Mouse (Mus musculus) CH12.LX (cell line): ENCODE data around the gene Cks2. TPM values are rescaled to one million over a fixed set of nuclear protein-coding genes. Genes with fewer than 3 reads are reported as not detected.

Experiments
- DNase-seq: peaks from one replicate; pipeline ENCODE4 v3.0.0-alpha.2; 2013; ENCODE audit errors: extremely low read depth
- H3K27ac ChIP-seq: 2 replicates; pipeline ENCODE4 v1.5.1; 2012; ENCODE audit warnings: low read depth, mild to moderate bottlenecking, control low read depth, moderate library complexity; ENCODE audit not compliant: insufficient read depth
- H3K27me3 ChIP-seq: replicated peaks from 2 replicates; pipeline ENCODE3; 2012; ENCODE audit warnings: inconsistent platforms
- H3K36me3 ChIP-seq, 2 experiments: replicated peaks in 1 of 2; 2 replicates each; pipeline versions ENCODE3 to v1.6.1; 2012; ENCODE audit warnings: inconsistent platforms in 1 of 2, low read length in 1 of 2, mild to moderate bottlenecking in 1 of 2, mixed read lengths in 1 of 2, moderate library complexity in 1 of 2; ENCODE audit not compliant: control insufficient read depth in 1 of 2, insufficient read depth in 1 of 2
- H3K4me1 ChIP-seq, 2 experiments: 2 replicates each; pipeline ENCODE4 v1.6.1; 2012; ENCODE audit warnings: inconsistent platforms in 1 of 2, moderate library complexity in 1 of 2; ENCODE audit not compliant: insufficient read depth in 2 of 2, control insufficient read depth in 1 of 2
- H3K4me2 ChIP-seq: 2 replicates; pipeline ENCODE4 v1.6.1; 2012; ENCODE audit warnings: low read depth, mild to moderate bottlenecking, control low read depth; ENCODE audit not compliant: poor library complexity, insufficient read depth, severe bottlenecking
- H3K4me3 ChIP-seq, 3 experiments: fragments of 150-350 bp in 1 of 3; sonication (generic) in 1 of 3; replicated peaks in 1 of 3; 2 replicates each; pipeline versions ENCODE3 to v1.5.1; 2011 to 2012; ENCODE audit warnings: low read depth in 2 of 3, low read length in 2 of 3, mild to moderate bottlenecking in 2 of 3, moderate library complexity in 2 of 3, control low read depth in 1 of 3, improper control_type of control experiment in 1 of 3, inconsistent platforms in 1 of 3, mixed read lengths in 1 of 3; ENCODE audit not compliant: poor library complexity in 1 of 3
- H3K79me2 ChIP-seq: replicated peaks from 2 replicates; pipeline ENCODE4 v1.6.1; 2012; ENCODE audit warnings: mild to moderate bottlenecking, moderate library complexity; ENCODE audit not compliant: control insufficient read depth, poor library complexity, insufficient read depth, severe bottlenecking; ENCODE audit errors: extremely low read depth
- H3K9ac ChIP-seq: 2 replicates; pipeline ENCODE4 v1.6.1; 2012; ENCODE audit warnings: low read depth, mild to moderate bottlenecking, control low read depth, moderate library complexity; ENCODE audit not compliant: insufficient read depth
- H3K9me3 ChIP-seq: replicated peaks from 2 replicates; pipeline ENCODE3; 2012; ENCODE audit warnings: low read length, inconsistent platforms, mixed read lengths
- BHLHE40 ChIP-seq: IDR thresholded peaks from 2 replicates; pipeline ENCODE4 v1.6.1; 2011; ENCODE audit warnings: mild to moderate bottlenecking, low read depth, low read length, improper control_type of control experiment
- CHD1 ChIP-seq: IDR thresholded peaks from 2 replicates; pipeline ENCODE4 v1.6.1; 2012; ENCODE audit warnings: low read depth, low read length, improper control_type of control experiment, inconsistent platforms
- CHD2 ChIP-seq: IDR thresholded peaks from 2 replicates; pipeline ENCODE4 v1.6.1; 2011; ENCODE audit warnings: low read length, improper control_type of control experiment
- CTCF ChIP-seq, 2 experiments: IDR thresholded peaks in 1 of 2; conservative IDR thresholded peaks in 1 of 2; 2 replicates each; pipeline ENCODE4 v1.5.1; 2011 to 2012; ENCODE audit warnings: low read depth in 2 of 2, low read length in 2 of 2, improper control_type of control experiment in 1 of 2, inconsistent platforms in 1 of 2, mild to moderate bottlenecking in 1 of 2, moderate library complexity in 1 of 2
- E2F4 ChIP-seq: IDR thresholded peaks from 2 replicates; pipeline ENCODE4 v1.6.1; 2011; ENCODE audit warnings: low read depth, low read length, improper control_type of control experiment; ENCODE audit not compliant: insufficient replicate concordance
- ELF1 ChIP-seq: IDR thresholded peaks from 2 replicates; pipeline ENCODE4 v1.6.1; 2014; ENCODE audit warnings: low read depth, mild to moderate bottlenecking, inconsistent platforms, low read length, improper control_type of control experiment
- ETS1 ChIP-seq: conservative IDR thresholded peaks from 2 replicates; pipeline ENCODE4 v1.6.1; 2012; ENCODE audit warnings: low read depth, mild to moderate bottlenecking, inconsistent platforms, low read length, improper control_type of control experiment, moderate library complexity
- GABPA ChIP-seq: IDR thresholded peaks from 2 replicates; pipeline ENCODE4 v1.6.1; 2012; ENCODE audit warnings: low read depth, low read length, improper control_type of control experiment, inconsistent platforms; ENCODE audit not compliant: insufficient replicate concordance
- JUN ChIP-seq: IDR thresholded peaks from 2 replicates; pipeline ENCODE4 v1.6.1; 2011; ENCODE audit warnings: low read depth, mild to moderate bottlenecking, low read length, improper control_type of control experiment, moderate library complexity; ENCODE audit not compliant: insufficient read depth
- KAT2A ChIP-seq: IDR thresholded peaks from 2 replicates; pipeline ENCODE4 v1.6.1; 2012; ENCODE audit warnings: low read length, improper control_type of control experiment, inconsistent platforms; ENCODE audit not compliant: insufficient replicate concordance
- MAX ChIP-seq: IDR thresholded peaks from 2 replicates; pipeline ENCODE4 v1.6.1; 2011; ENCODE audit warnings: low read length, improper control_type of control experiment
- MAZ ChIP-seq: IDR thresholded peaks from 2 replicates; pipeline ENCODE4 v1.6.1; 2012; ENCODE audit warnings: low read depth, mild to moderate bottlenecking, inconsistent platforms, low read length, improper control_type of control experiment, moderate library complexity
- MEF2A ChIP-seq: IDR thresholded peaks from 2 replicates; pipeline ENCODE4 v1.6.1; 2014; ENCODE audit warnings: low read depth, mild to moderate bottlenecking, inconsistent platforms, low read length, improper control_type of control experiment, borderline replicate concordance
- NRF1 ChIP-seq: IDR thresholded peaks from 2 replicates; pipeline ENCODE4 v1.6.1; 2014; ENCODE audit warnings: low read depth, mild to moderate bottlenecking, inconsistent platforms, low read length, improper control_type of control experiment, moderate library complexity
- POLR2A ChIP-seq: IDR thresholded peaks from 2 replicates; pipeline ENCODE4 v1.6.1; 2011; ENCODE audit warnings: low read depth, mild to moderate bottlenecking, improper control_type of control experiment, low read length
- POLR2AphosphoS2 ChIP-seq: IDR thresholded peaks from 2 replicates; pipeline ENCODE4 v1.6.1; 2011; ENCODE audit warnings: low read depth, low read length, improper control_type of control experiment
- RAD21 ChIP-seq: IDR thresholded peaks from 2 replicates; pipeline ENCODE4 v1.6.1; 2011; ENCODE audit warnings: low read depth, mild to moderate bottlenecking, low read length, improper control_type of control experiment, moderate library complexity
- SMC3 ChIP-seq: IDR thresholded peaks from 2 replicates; pipeline ENCODE4 v1.6.1; 2011; ENCODE audit warnings: low read depth, low read length, improper control_type of control experiment
- TBP ChIP-seq: conservative IDR thresholded peaks from 2 replicates; pipeline ENCODE4 v1.6.1; 2011; ENCODE audit warnings: low read depth, low read length, improper control_type of control experiment
- UBTF ChIP-seq: IDR thresholded peaks from 2 replicates; pipeline ENCODE4 v1.6.1; 2012; ENCODE audit warnings: low read depth, mild to moderate bottlenecking, inconsistent platforms, low read length, improper control_type of control experiment, moderate library complexity
- USF1 ChIP-seq: IDR thresholded peaks from 2 replicates; pipeline ENCODE4 v1.6.1; 2014; ENCODE audit warnings: low read depth, mild to moderate bottlenecking, inconsistent platforms, low read length, improper control_type of control experiment
- USF2 ChIP-seq: conservative IDR thresholded peaks from 2 replicates; pipeline ENCODE4 v1.6.1; 2011; ENCODE audit warnings: low read depth, low read length, improper control_type of control experiment
- ZKSCAN1 ChIP-seq: IDR thresholded peaks from 2 replicates; pipeline ENCODE4 v1.6.1; 2012; ENCODE audit warnings: low read depth, inconsistent platforms, low read length, improper control_type of control experiment, borderline replicate concordance
- ZMIZ1 ChIP-seq: IDR thresholded peaks from 2 replicates; pipeline ENCODE4 v1.6.1; 2012; ENCODE audit warnings: low read depth, mild to moderate bottlenecking, inconsistent platforms, low read length, improper control_type of control experiment
- ZNF384 ChIP-seq: IDR thresholded peaks from 2 replicates; pipeline ENCODE4 v1.6.1; 2012; ENCODE audit warnings: low read depth, low read length, improper control_type of control experiment, inconsistent platforms
- dilution Hi-C: fragments of 300-500 bp; cut with MboI; formaldehyde crosslinking; loops from 2 replicates; pipeline ENCODE4 v1.14.3; 2020; ENCODE audit warnings: low sequenced_read_pairs; ENCODE audit not compliant: extremely low pct_unique_long_range_greater_than_20kb, extremely low pct_ligation_motif_present
- in situ Hi-C: fragments of 300-500 bp; cut with MboI; formaldehyde crosslinking; loops from 3 replicates; pipeline ENCODE4 v1.14.3; 2019; ENCODE audit warnings: low sequenced_read_pairs, low pct_ligation_motif_present, low pct_unique_long_range_greater_than_20kb, mixed read lengths
- polyA plus RNA-seq: library from polyadenylated mRNA; unstranded; fragments of >175 nt; gene quantifications from 2 replicates; pipeline ENCODE4 v1.2.1, GENCODE M21; 2012; ENCODE audit warnings: low read depth; ENCODE audit not compliant: insufficient read length
- total RNA-seq, 2 experiments: library from RNA; depleted of rRNA; stranded (reverse); fragments of 300-350 nt in 1 of 2; fragments of >200 nt in 1 of 2; gene quantifications; 2 replicates each; pipeline ENCODE4 v1.2.3; 2012 to 2014

The Cks2 gene
- total and polyA plus RNA-seq, 3 experiments: 142 to 465 (median 143) TPM

DNA sequence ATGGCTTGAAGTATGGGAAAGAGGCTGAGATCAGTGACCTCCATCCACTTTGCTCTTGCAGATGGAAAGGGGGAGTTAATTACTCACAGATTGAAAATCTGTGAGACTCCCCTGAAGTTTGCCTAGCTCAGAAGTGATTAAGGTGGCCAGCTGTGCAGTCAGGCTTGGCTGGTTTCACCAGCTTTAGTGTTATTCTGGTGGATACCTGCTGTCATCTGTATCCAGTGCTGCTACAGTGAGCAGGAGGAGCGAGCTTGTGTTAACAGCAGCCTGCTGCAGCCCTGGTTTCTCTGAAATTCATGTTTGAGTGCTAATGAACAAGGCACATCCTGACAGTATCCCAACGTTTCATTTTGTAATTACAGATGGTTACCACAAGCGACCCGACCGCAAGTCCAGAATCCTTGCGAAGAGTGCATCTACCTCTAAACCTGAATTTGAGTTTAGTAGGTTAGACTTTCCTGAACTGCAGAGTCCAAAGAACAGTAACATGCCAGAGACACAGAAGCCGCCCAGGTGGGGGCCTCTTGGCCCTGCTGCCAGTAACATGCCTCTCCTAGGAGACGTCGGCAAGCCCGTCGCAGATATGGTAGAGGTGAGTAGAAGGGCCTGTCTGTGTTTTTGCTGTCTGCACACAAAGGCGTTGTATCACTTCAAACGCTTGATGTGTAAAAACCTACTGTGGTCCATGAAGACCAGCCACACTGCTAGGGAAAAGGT lies 11.6 kb downstream of the Cks2 start:
- in situ Hi-C loops: no loop called here
- Histone ChIP-seq H3K79me2 (peaks cover 23% of the 10 kb centered on the region), H3K36me3 (peaks cover 69 to 85% of the 10 kb centered on the region in 2 experiments), H3K9ac (no peak overlapping the region), H3K4me2 (no peak overlapping the region), H3K27ac (no peak overlapping the region), H3K9me3 (no peaks in the 10 kb centered on the region), H3K4me3 (no peak overlapping the region), H3K4me1 (peaks cover 5 to 13% of the 10 kb centered on the region in 2 experiments), H3K27me3 (no peaks in the 10 kb centered on the region)
- dilution Hi-C loops: no loop called here
- no peak for DNase-seq
- no peak for TF ChIP-seq CHD2
- TF ChIP-seq POLR2AphosphoS2: no peak
- TF ChIP-seq KAT2A: no peak
- no peak for TF ChIP-seq E2F4
- TF ChIP-seq UBTF: no peak
- no peak for TF ChIP-seq USF1
- no peak for TF ChIP-seq CHD1
- TF ChIP-seq GABPA: no peak
- TF ChIP-seq ZKSCAN1: no peak
- no peak for TF ChIP-seq USF2
- TF ChIP-seq ELF1: no peak
- no peak for TF ChIP-seq ETS1
- TF ChIP-seq MAZ: no peak
- no peak for TF ChIP-seq NRF1
- no peak for TF ChIP-seq ZNF384
- TF ChIP-seq MAX: no peak
- TF ChIP-seq BHLHE40: no peak
- no peak for TF ChIP-seq TBP
- TF ChIP-seq SMC3: no peak
- no peak for TF ChIP-seq RAD21

DNA sequence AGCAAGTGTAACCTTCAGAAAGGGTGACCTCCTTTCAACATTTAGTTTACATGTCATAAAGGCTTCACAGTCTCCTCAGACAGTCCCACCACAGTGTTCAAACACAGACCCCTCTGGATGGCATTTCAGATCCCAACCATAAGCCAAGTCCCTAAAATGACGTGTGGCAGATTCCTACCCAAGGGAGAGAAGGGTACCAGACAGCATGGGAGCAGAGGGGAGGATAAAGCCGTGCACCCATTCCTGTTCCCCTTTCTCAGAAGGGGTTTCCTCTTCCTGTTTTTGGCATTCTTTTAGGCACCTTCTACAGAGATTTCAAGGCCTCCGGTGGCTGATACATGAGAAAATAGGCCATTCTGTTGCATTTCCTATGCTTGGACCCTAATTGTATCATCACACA lies 13.1 kb downstream of the Cks2 start:
- in situ Hi-C loops: no loop called here
- no peak for DNase-seq
- H3K4me1 ChIP-seq: peaks cover 2 to 5% of the 10 kb centered on the region in 2 experiments; a peak in 3 of 4 replicates
- peaks cover 74 to 91% of the 10 kb centered on the region in 2 experiments for H3K36me3 ChIP-seq
- no peak overlapping the region for H3K4me2 ChIP-seq
- H3K9me3 ChIP-seq: no peaks in the 10 kb centered on the region
- H3K9ac ChIP-seq: no peak overlapping the region
- H3K27ac ChIP-seq: peak overlapping the region; percentile 24; the same call in 1 of the 2 replicates
- H3K4me3 ChIP-seq: no peak overlapping the region
- TF ChIP-seq ZKSCAN1 (no peak), POLR2A (no peak), GABPA (no peak), NRF1 (no peak), ZMIZ1 (no peak), SMC3 (no peak), MEF2A (no peak), JUN (no peak), UBTF (no peak), E2F4 (no peak), TBP (no peak), CTCF (conservative IDR thresholded peaks at IDR 0.05 in 1 of 2, IDR thresholded peaks at IDR 0.05 in 1 of 2; ENCODE audit: low read depth in 2 of 2, low read length in 2 of 2) (no peak), POLR2AphosphoS2 (no peak)
- TF ChIP-seq, all 38 proteins: peak for 0
- H3K79me2 ChIP-seq: peaks cover 11% of the 10 kb centered on the region
- dilution Hi-C loops: no loop called here
- no peaks in the 10 kb centered on the region for H3K27me3 ChIP-seq
